12 mouse cellular contexts compared by ENCODE assay signal in the genomic region with DNA sequence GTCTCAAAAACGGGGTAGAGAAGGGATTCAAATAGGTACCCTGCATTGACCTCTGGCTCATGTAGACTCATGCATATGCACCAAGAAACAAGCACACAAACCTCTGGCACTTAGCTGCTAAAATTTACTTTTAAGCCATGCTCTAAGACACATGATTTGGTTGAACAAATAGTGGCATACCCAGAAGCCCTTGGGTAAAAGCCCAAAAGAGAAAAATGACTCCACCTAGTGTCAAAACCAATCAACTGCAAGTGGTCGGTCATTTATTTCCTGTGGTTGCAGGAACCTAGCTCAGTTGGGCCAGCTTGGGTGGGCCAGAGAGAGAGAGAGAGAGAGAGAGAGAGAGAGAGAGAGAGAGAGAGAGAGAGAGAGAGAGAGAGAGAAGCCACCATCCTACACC.
A peak's percentile ranks its signal among the peaks of the same experiment; 100 is the strongest.
DNase-seq lines count a peak whose midpoint lies in the region; ATAC-seq lines count a peak whose summit lies in the region.
"Had no signal": no experiment of that assay in that cellular context is flagged by ENCODE, and none has a peak within 500 bp of the region (broad histone marks: within the 10 kb centered on the region; RNA-seq: fewer than 3 reads in every experiment).

No protein-coding gene starts in this region.

- no peak overlapping the region for H3K27ac ChIP-seq in kidney, embryonic 14.5 days (ENCODE audit: low read depth, low read length)
- H3K27ac ChIP-seq: embryonic facial prominence, embryonic 15.5 days; limb, embryonic 12.5 days; midbrain, embryonic 15.5 days had no signal

- no peak overlapping the region for H3K4me2 ChIP-seq in kidney, embryonic 14.5 days (replicated peaks; ENCODE audit: low read depth, low read length)
- H3K4me2 ChIP-seq: embryonic facial prominence, embryonic 15.5 days; limb, embryonic 12.5 days; midbrain, embryonic 15.5 days had no signal

- DNase-seq in kidney, adult 9 months = peak; percentile 69
- DNase-seq in thymus, postnatal 25 days = peak; percentile 11
- no peak for DNase-seq in thymus, adult 18-20 months
- DNase-seq in adrenal gland, postnatal 25 days = no peak
- no peak for DNase-seq in right cerebral cortex, postnatal 25 days
- no peak for DNase-seq in urinary bladder, postnatal 25 days (ENCODE audit: low spot score)
- DNase-seq: cerebellum, adult 18-20 months had no signal

- H3K4me3 ChIP-seq in kidney, embryonic 14.5 days (ENCODE audit: low read length) = no peak overlapping the region
- H3K4me3 ChIP-seq: embryonic facial prominence, embryonic 15.5 days; limb, embryonic 12.5 days; midbrain, embryonic 15.5 days had no signal

- H3K36me3 ChIP-seq in kidney, embryonic 14.5 days (ENCODE audit: control insufficient read depth, insufficient read depth, low read length) = no peaks in the 10 kb centered on the region
- H3K36me3 ChIP-seq: embryonic facial prominence, embryonic 15.5 days; limb, embryonic 12.5 days; midbrain, embryonic 15.5 days had no signal

- no peaks in the 10 kb centered on the region for H3K9me3 ChIP-seq in kidney, embryonic 14.5 days (ENCODE audit: control insufficient read depth, low read length)
- H3K9me3 ChIP-seq: embryonic facial prominence, embryonic 15.5 days; limb, embryonic 12.5 days; midbrain, embryonic 15.5 days had no signal

- no peak overlapping the region for H3K9ac ChIP-seq in kidney, embryonic 14.5 days (ENCODE audit: low read depth, low read length)
- H3K9ac ChIP-seq: embryonic facial prominence, embryonic 15.5 days; limb, embryonic 12.5 days; midbrain, embryonic 15.5 days had no signal

- H3K27me3 ChIP-seq in kidney, embryonic 14.5 days (ENCODE audit: control insufficient read depth, insufficient read depth, low read length) = no peaks in the 10 kb centered on the region
- H3K27me3 ChIP-seq: embryonic facial prominence, embryonic 15.5 days; limb, embryonic 12.5 days; midbrain, embryonic 15.5 days had no signal

- 81% methylated on average over 2 of the region's 2 CpGs for whole genome bisulfite sequencing in kidney, embryonic 14.5 days

- no peak for ATAC-seq in kidney, embryonic 14.5 days (ENCODE audit: low FRiP score, low TSS enrichment)
- peak; percentile 36; the same call in 1 of the 2 replicates for ATAC-seq in granulocyte monocyte progenitor cell, adult 5-6 weeks (replicated peaks; ENCODE audit: poor library complexity, severe bottlenecking)
- ATAC-seq: midbrain, embryonic 15.5 days had no signal

- H3K4me1 ChIP-seq in kidney, embryonic 14.5 days (ENCODE audit: control insufficient read depth, insufficient read depth, low read length) = peaks cover 32% of the 10 kb centered on the region
- H3K4me1 ChIP-seq: midbrain, embryonic 15.5 days had no signal

Comparison
In these comparisons a context has a peak if more than half of its experiments do, and no peak if none do; other contexts are left out.
1. DNase-seq: peak in kidney, adult 9 months (single experiment) and thymus, postnatal 25 days (single experiment); none in thymus, adult 18-20 months (0 of 2), adrenal gland, postnatal 25 days (single experiment), right cerebral cortex, postnatal 25 days (single experiment) and urinary bladder, postnatal 25 days (single experiment).